Mouse (Mus musculus) cerebellum, adult (tissue): ENCODE measurements around the gene Krba1.

ENCODE experiments used
- ATAC-seq: cut with Nextera tagmentation; 2 replicates; pipeline ENCODE4 v1.9.2; 2017; ENCODE audit warnings: mild to moderate bottlenecking, moderate library complexity, mixed read lengths; ENCODE audit not compliant: insufficient number of reproducible peaks, low FRiP score, low TSS enrichment

Krba1 gene

GRCm38 (mm10) chr6:48395105-48396007 is at the start of gene Krba1:
Krba1 (plus strand) TSS chr6:48395586.
- peak; percentile 92 for ATAC-seq

GRCm38 (mm10) chr6:48358897-48359296 is 36.5 kb upstream of the Krba1 start:
- no peak for ATAC-seq

GRCm38 (mm10) chr6:48366322-48366996 is 28.9 kb upstream of the Krba1 start:
- 0 out of 2 replicates have a peak, but pooled peaks have one; percentile 23 for ATAC-seq

GRCm38 (mm10) chr6:48388221-48388620 is 7.2 kb upstream of the Krba1 start:
- ATAC-seq: no peak

GRCm38 (mm10) chr6:48393811-48394210 is 1.6 kb upstream of the Krba1 start:
- ATAC-seq: no peak

- ATAC-seq: no peak
Observed at GRCm38 (mm10) chr6:48396008-48396595, 716 bp downstream of the Krba1 start.

- no peak for ATAC-seq
Observed at GRCm38 (mm10) chr6:48396686-48397085, 1.3 kb downstream of the Krba1 start.

- peak; percentile 42 for ATAC-seq
Observed at GRCm38 (mm10) chr6:48397336-48397735, 1.9 kb downstream of the Krba1 start.

GRCm38 (mm10) chr6:48399906-48400305 is 4.5 kb downstream of the Krba1 start:
- no peak for ATAC-seq

- no peak for ATAC-seq
Observed at GRCm38 (mm10) chr6:48404071-48404470, 8.7 kb downstream of the Krba1 start.

GRCm38 (mm10) chr6:48409726-48410343 is 14.4 kb downstream of the Krba1 start:
- ATAC-seq: no peak

- no peak for ATAC-seq
Observed at GRCm38 (mm10) chr6:48410551-48410950, 15.2 kb downstream of the Krba1 start.

- peak; percentile 28 for ATAC-seq
Observed at GRCm38 (mm10) chr6:48411193-48412092, 16.1 kb downstream of the Krba1 start.

- peak; percentile 23; the same call in 1 of the 2 replicates for ATAC-seq
Observed at GRCm38 (mm10) chr6:48412147-48412546, 16.8 kb downstream of the Krba1 start.

- no peak for ATAC-seq
Observed at GRCm38 (mm10) chr6:48412662-48413061, 17.3 kb downstream of the Krba1 start.

GRCm38 (mm10) chr6:48413081-48413480 is 17.7 kb downstream of the Krba1 start:
- ATAC-seq: peak; percentile 2; the same call in 1 of the 2 replicates

GRCm38 (mm10) chr6:48414886-48415285 is 19.5 kb downstream of the Krba1 start:
- no peak for ATAC-seq

- no peak for ATAC-seq
Observed at GRCm38 (mm10) chr6:48415636-48416035, 20.2 kb downstream of the Krba1 start.

- ATAC-seq: no peak
Observed at GRCm38 (mm10) chr6:48416486-48416885, 21.1 kb downstream of the Krba1 start.

- ATAC-seq: no peak
Observed at GRCm38 (mm10) chr6:48420647-48421046, 25.3 kb downstream of the Krba1 start.
